Mouse (Mus musculus): ENCODE data around the gene Ocln. TPM values are rescaled to one million over a fixed set of nuclear protein-coding genes. Genes with fewer than 3 reads are reported as not detected.

Gene Ocln
- 2.5 and 2.6 TPM in 2 replicates for polyA plus RNA-seq (2015; fragmentation: Nextera tagmentation; extraction: Ambion mirVana)

- under 1% methylated on average over 45 of the region's 45 CpGs for WGBS
- Histone ChIP-seq H3K4me2 (peak within 1 kb of the TSS; percentile 100), H3K4me3 (peak within 1 kb of the TSS; percentile 72), H3K36me3 (no peaks in the 10 kb centered on the region), H3K4me1 (peaks cover 16% of the 10 kb centered on the region), H3K27ac (replicated peaks) (no peak within 1 kb of the TSS), H3K9ac (peak within 1 kb of the TSS; percentile 79), H3K9me3 (no peaks in the 10 kb centered on the region), H3K27me3 (replicated peaks) (peaks cover 71% of the 10 kb centered on the region)
- ATAC-seq (ENCODE audit: extremely low read depth, insufficient number of reproducible peaks, low FRiP score, low TSS enrichment): no peak
Observed at GRCm38 (mm10) chr13:100552369-100553041, at the start of gene Ocln. TSS of gene Ocln (minus strand) at chr13:100552718.

GRCm38 (mm10) chr13:100601034-100601433 is 48.5 kb upstream of the Ocln start:
- Histone ChIP-seq H3K4me3 (peak overlapping the region; percentile 25; the same call in 1 of the 2 replicates), H3K9ac (no peak overlapping the region), H3K4me1 (no peaks in the 10 kb centered on the region), H3K4me2 (peak overlapping the region; percentile 36), H3K9me3 (no peaks in the 10 kb centered on the region), H3K27me3 (replicated peaks) (no peaks in the 10 kb centered on the region), H3K27ac (replicated peaks) (0 out of 2 replicates have a peak overlapping the region, but pooled peaks have one; percentile 25), H3K36me3 (peaks cover 5% of the 10 kb centered on the region; the same call in 1 of the 2 replicates)
- 26% methylated on average over 8 of the region's 8 CpGs for WGBS
- no peak for ATAC-seq (ENCODE audit: extremely low read depth, insufficient number of reproducible peaks, low FRiP score, low TSS enrichment)

DNA sequence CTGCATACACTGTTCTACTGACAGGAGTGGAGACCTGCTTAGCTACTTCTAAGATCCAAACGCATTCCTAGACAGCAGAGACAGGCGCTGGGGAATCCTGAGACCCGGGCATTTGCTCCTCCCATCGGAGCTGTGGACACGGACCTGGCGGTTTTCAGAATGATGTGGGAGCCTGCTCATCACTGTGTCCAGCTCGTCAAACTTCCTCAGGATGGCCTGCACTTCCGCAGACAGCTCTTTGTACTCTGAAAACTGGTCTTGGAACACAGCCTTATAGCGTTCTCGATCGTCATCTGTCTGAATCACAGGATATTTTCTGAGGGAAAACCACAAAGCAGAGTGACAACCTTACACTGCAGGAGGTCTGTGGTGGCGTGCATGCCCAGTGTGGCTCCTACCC is 47.8 kb upstream of the Ocln start:
- H3K4me2 ChIP-seq: peak overlapping the region; percentile 36
- H3K4me3 ChIP-seq: peak overlapping the region; percentile 25
- 56% methylated on average over 12 of the region's 12 CpGs for WGBS
- H3K27ac ChIP-seq (replicated peaks): peak overlapping the region; percentile 25; the same call in 1 of the 2 replicates
- no peak for ATAC-seq (ENCODE audit: extremely low read depth, insufficient number of reproducible peaks, low FRiP score, low TSS enrichment)
- H3K27me3 ChIP-seq (replicated peaks): no peaks in the 10 kb centered on the region
- peaks cover 5% of the 10 kb centered on the region; the same call in 1 of the 2 replicates for H3K36me3 ChIP-seq
- H3K4me1 ChIP-seq: no peaks in the 10 kb centered on the region
- H3K9ac ChIP-seq: no peak overlapping the region
- no peaks in the 10 kb centered on the region for H3K9me3 ChIP-seq

DNA sequence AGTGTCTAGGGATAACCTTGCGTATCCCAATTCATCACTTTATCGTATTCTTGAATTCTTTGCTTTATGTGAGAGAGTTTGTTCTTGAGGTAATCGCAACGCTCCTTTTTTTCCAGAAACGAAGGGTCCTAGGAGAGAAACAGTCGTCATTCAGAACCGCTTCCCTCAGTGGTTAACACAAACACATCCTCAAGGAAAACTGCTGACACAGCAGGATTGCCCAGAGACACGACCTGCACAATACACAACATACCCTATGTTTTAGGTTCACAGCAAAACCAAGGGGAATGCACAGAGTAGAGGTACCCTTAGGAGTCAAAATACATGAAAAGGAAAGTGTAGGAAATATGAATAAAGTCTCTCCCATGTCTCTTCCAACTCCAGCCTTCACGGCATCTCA is 44.8 kb upstream of the Ocln start:
- H3K4me2 ChIP-seq: no peak overlapping the region
- no peaks in the 10 kb centered on the region for H3K4me1 ChIP-seq
- no peaks in the 10 kb centered on the region for H3K27me3 ChIP-seq (replicated peaks)
- no peak overlapping the region for H3K27ac ChIP-seq (replicated peaks)
- no peak for ATAC-seq (ENCODE audit: extremely low read depth, insufficient number of reproducible peaks, low FRiP score, low TSS enrichment)
- H3K36me3 ChIP-seq: peaks cover 5% of the 10 kb centered on the region; the same call in 1 of the 2 replicates
- no peak overlapping the region for H3K9ac ChIP-seq
- H3K9me3 ChIP-seq: no peaks in the 10 kb centered on the region
- 79% methylated on average over 9 of the region's 9 CpGs for WGBS
- no peak overlapping the region for H3K4me3 ChIP-seq

- H3K9ac ChIP-seq: no peak overlapping the region
- H3K9me3 ChIP-seq: no peaks in the 10 kb centered on the region
- no peak overlapping the region for H3K27ac ChIP-seq (replicated peaks)
- ATAC-seq (ENCODE audit: extremely low read depth, insufficient number of reproducible peaks, low FRiP score, low TSS enrichment): no peak
- H3K27me3 ChIP-seq (replicated peaks): no peaks in the 10 kb centered on the region
- H3K4me2 ChIP-seq: no peak overlapping the region
- WGBS: 71% methylated on average over 3 of the region's 3 CpGs
- H3K4me3 ChIP-seq: no peak overlapping the region
- no peaks in the 10 kb centered on the region for H3K4me1 ChIP-seq
- H3K36me3 ChIP-seq: peaks cover 5% of the 10 kb centered on the region; the same call in 1 of the 2 replicates
Observed at GRCm38 (mm10) chr13:100595552-100595885, 43.0 kb upstream of the Ocln start.

GRCm38 (mm10) chr13:100594838-100595551 is 42.5 kb upstream of the Ocln start:
- no peak overlapping the region for H3K4me2 ChIP-seq
- no peak overlapping the region for H3K4me3 ChIP-seq
- no peak for ATAC-seq (ENCODE audit: extremely low read depth, insufficient number of reproducible peaks, low FRiP score, low TSS enrichment)
- H3K4me1 ChIP-seq: no peaks in the 10 kb centered on the region
- 76% methylated on average over 5 of the region's 5 CpGs for WGBS
- H3K9me3 ChIP-seq: no peaks in the 10 kb centered on the region
- H3K27ac ChIP-seq (replicated peaks): no peak overlapping the region
- H3K36me3 ChIP-seq: peaks cover 5% of the 10 kb centered on the region; the same call in 1 of the 2 replicates
- no peaks in the 10 kb centered on the region for H3K27me3 ChIP-seq (replicated peaks)
- H3K9ac ChIP-seq: no peak overlapping the region

- no peak overlapping the region for H3K9ac ChIP-seq
- H3K4me1 ChIP-seq: no peaks in the 10 kb centered on the region
- 50% methylated on average over 12 of the region's 17 CpGs for WGBS
- no peak for ATAC-seq (ENCODE audit: extremely low read depth, insufficient number of reproducible peaks, low FRiP score, low TSS enrichment)
- H3K36me3 ChIP-seq: peaks cover 5% of the 10 kb centered on the region; the same call in 1 of the 2 replicates
- H3K9me3 ChIP-seq: no peaks in the 10 kb centered on the region
- no peak overlapping the region for H3K27ac ChIP-seq (replicated peaks)
- 0 out of 2 replicates have a peak overlapping the region, but pooled peaks have one; percentile 10 for H3K4me3 ChIP-seq
- no peaks in the 10 kb centered on the region for H3K27me3 ChIP-seq (replicated peaks)
- peak overlapping the region; percentile 38; the same call in 1 of the 2 replicates for H3K4me2 ChIP-seq
Observed at GRCm38 (mm10) chr13:100594041-100594792, 41.7 kb upstream of the Ocln start.

GRCm38 (mm10) chr13:100588646-100589045 is 36.1 kb upstream of the Ocln start:
- H3K9me3 ChIP-seq: no peaks in the 10 kb centered on the region
- peak overlapping the region; percentile 37; the same call in 1 of the 2 replicates for H3K9ac ChIP-seq
- no peaks in the 10 kb centered on the region for H3K36me3 ChIP-seq
- 82% methylated on average over 12 of the region's 12 CpGs for WGBS
- H3K27ac ChIP-seq (replicated peaks): no peak overlapping the region
- peak overlapping the region; percentile 42 for H3K4me2 ChIP-seq
- H3K27me3 ChIP-seq (replicated peaks): no peaks in the 10 kb centered on the region
- no peak for ATAC-seq (ENCODE audit: extremely low read depth, insufficient number of reproducible peaks, low FRiP score, low TSS enrichment)
- H3K4me1 ChIP-seq: no peaks in the 10 kb centered on the region
- H3K4me3 ChIP-seq: peak overlapping the region; percentile 13

DNA sequence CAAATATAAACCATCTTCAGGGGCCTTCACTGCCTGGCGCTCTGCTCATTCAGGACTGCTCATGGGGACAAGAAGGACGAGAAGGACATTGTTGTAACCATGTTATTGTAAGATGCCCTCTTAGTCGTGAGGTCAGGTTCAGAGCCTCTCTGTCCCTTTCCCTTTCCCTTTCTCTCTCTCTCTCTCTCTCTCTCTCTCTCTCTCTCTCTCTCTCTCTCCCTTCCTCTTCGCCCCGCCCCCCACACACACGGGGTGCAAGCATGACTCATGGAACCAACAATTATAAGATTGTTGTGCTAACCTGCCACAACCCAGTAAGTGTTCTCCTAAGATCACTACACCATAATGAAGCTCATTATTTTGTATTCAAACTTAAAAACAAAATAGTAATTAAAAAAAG is 29.6 kb upstream of the Ocln start:
- Histone ChIP-seq H3K27ac (replicated peaks) (peak overlapping the region; percentile 16), H3K36me3 (no peaks in the 10 kb centered on the region), H3K9ac (no peak overlapping the region), H3K4me3 (no peak overlapping the region), H3K27me3 (replicated peaks) (no peaks in the 10 kb centered on the region), H3K9me3 (no peaks in the 10 kb centered on the region), H3K4me2 (no peak overlapping the region), H3K4me1 (peaks cover 9% of the 10 kb centered on the region)
- ATAC-seq (ENCODE audit: extremely low read depth, insufficient number of reproducible peaks, low FRiP score, low TSS enrichment): no peak
- 34% methylated on average over 5 of the region's 6 CpGs for WGBS

DNA sequence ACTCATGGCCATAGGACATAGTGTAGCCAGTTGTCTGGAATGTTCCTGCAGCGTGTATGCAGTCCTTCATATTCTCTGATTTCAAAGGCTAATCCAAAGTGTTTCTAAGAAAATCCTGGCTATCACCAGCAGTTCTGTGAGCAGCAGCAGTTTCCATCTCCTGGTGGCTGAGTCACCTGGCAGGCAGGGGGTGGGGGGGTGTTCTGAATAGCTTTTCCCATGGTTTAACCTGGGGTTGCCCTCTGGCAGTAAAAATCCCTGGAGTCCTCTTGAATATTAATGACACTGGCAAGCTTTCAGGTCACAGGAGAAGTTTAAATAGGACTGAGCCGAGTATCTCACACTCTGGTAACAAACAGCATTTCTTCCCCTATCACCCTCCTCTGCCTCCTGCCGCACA is 29.2 kb upstream of the Ocln start:
- no peak overlapping the region for H3K4me3 ChIP-seq
- H3K27me3 ChIP-seq (replicated peaks): no peaks in the 10 kb centered on the region
- no peak overlapping the region for H3K4me2 ChIP-seq
- WGBS: 11% methylated on average over 3 of the region's 3 CpGs
- peaks cover 9% of the 10 kb centered on the region for H3K4me1 ChIP-seq
- H3K9ac ChIP-seq: no peak overlapping the region; the same call in 1 of the 2 replicates
- ATAC-seq (ENCODE audit: extremely low read depth, insufficient number of reproducible peaks, low FRiP score, low TSS enrichment): no peak
- no peaks in the 10 kb centered on the region for H3K36me3 ChIP-seq
- H3K9me3 ChIP-seq: no peaks in the 10 kb centered on the region
- H3K27ac ChIP-seq (replicated peaks): peak overlapping the region; percentile 16

GRCm38 (mm10) chr13:100579951-100580350 is 27.4 kb upstream of the Ocln start:
- H3K4me3 ChIP-seq: no peak overlapping the region
- H3K27ac ChIP-seq (replicated peaks): no peak overlapping the region
- no peaks in the 10 kb centered on the region for H3K36me3 ChIP-seq
- H3K4me2 ChIP-seq: no peak overlapping the region
- peaks cover 15% of the 10 kb centered on the region for H3K4me1 ChIP-seq
- H3K27me3 ChIP-seq (replicated peaks): no peaks in the 10 kb centered on the region
- H3K9me3 ChIP-seq: no peaks in the 10 kb centered on the region
- no peak for ATAC-seq (ENCODE audit: extremely low read depth, insufficient number of reproducible peaks, low FRiP score, low TSS enrichment)
- no peak overlapping the region for H3K9ac ChIP-seq
